Mouse (Mus musculus): ENCODE results near the gene Gtf2b. TPM values are rescaled to one million over a fixed set of nuclear protein-coding genes. Genes with fewer than 3 reads are reported as not detected.

Gtf2b gene
- total RNA-seq, 1 experiment from 2014 or later, result 166 TPM

DNA sequence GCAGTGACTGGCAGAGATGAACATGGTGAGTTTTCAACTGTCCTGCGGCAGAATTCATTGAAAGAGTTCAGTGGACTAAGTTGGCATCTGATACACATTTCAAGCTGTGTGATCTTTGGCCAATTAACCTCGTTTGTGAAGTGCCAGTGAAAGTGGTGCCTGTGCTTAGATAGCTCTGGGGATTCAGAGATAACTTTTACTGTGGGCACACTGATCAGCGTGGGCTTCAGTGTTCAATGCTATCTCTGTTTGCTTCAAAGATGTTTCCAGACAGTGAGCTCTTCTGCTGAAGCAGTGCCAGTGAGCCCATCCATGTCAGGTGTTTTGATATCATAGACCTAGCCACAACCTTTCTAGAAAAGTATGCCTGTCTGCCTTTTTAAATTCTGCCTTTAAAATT, 12.4 kb downstream of the Gtf2b start:
- no peak for ATAC-seq (replicated peaks in 1 of 2; ENCODE audit: insufficient read depth in 1 of 2, low FRiP score in 2 of 2, low TSS enrichment in 1 of 2, low read depth in 1 of 2, poor library complexity in 2 of 2, severe bottlenecking in 2 of 2)

DNA sequence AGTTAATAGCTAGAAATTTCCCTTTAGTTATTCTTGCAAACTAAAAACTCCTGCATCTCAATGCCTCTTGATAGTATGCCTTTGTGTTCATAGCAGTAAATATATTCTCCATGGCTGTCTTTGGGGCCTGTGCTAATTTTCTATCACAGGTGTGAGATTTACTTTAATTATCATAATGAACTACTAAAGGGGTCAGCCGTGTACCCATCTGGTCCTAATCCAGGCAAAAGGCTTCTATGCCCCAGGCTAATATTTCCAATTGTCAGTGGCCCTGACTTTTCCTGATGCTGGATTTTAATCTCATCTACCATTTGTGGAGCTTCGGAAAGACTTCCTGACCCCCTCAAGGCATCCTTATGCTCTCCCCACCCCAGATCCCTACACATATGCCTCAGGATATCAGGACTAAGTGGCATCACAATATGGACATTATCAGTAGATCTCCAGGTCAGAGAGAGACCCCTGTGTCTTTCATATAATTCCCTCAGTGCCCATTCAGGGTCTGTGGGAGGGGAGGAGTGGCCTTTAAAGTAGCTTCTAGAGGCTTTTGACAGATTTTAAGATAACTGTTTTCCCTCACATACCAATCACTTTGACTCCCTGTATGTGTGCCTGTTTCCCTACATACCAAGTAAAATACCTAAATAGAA, 21.7 kb downstream of the Gtf2b start:
- ATAC-seq (replicated peaks in 1 of 2; ENCODE audit: insufficient read depth in 1 of 2, low FRiP score in 2 of 2, low TSS enrichment in 1 of 2, low read depth in 1 of 2, poor library complexity in 2 of 2, severe bottlenecking in 2 of 2), result no peak

DNA sequence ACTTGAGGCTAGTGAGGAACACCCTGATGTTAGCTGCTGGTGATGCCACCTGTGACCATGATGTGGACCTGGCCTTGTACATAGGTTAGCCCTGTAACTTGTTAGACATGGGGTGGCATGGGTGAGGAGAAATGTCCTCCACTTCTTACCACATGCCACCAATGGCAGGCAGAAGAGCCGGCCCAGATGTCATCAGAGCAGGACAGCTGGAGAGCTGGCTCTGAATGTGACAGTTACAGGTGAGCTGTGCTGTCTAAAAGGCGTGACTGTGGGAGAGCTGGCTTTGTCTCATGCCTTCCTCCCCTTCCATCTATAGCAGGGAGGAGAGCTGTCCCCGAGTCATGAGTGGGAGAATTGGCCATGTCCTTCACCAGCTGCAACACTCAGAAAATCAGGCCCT, 30.7 kb downstream of the Gtf2b start:
- ATAC-seq (replicated peaks in 1 of 2; ENCODE audit: insufficient read depth in 1 of 2, low FRiP score in 2 of 2, low TSS enrichment in 1 of 2, low read depth in 1 of 2, poor library complexity in 2 of 2, severe bottlenecking in 2 of 2), result no peak

DNA sequence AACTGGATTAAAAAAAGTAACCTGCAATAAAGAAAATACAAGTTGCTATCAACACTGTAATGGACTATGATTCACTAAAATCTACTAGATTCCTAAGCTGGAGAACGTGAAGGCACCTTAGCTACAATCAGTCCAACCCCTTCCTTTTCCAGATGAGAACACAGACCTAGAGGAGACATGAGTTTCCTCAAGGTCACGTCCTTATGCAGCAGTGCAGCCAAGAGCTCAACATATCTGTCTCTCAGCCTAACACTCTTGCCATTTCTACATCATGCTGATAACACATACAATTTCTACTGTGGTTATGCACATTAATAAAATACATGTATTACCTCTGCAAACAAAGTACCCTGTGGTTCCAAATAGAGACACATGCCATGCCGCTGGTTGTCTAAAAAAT, 46.7 kb downstream of the Gtf2b start:
- ATAC-seq (replicated peaks in 1 of 2; ENCODE audit: insufficient read depth in 1 of 2, low FRiP score in 2 of 2, low TSS enrichment in 1 of 2, low read depth in 1 of 2, poor library complexity in 2 of 2, severe bottlenecking in 2 of 2), result no peak

DNA sequence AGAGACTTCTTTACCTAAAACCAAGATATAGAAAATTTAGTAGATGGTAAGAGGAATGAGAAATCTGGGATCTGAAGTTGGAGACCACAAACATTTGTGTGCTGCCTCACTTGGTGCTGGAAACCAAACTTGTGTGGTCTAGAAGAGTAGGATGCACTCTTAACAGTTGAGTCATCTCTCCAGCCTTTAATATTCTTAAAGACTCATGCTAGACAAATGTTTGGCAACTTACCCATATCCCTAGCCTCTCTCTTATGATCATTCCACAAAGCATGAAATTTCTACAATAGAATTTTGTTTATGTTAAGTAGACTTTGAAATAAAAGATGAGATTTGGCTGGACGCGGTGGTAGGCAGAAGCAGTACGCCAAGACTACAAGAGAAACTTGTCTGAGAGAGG, 52.7 kb downstream of the Gtf2b start:
- no peak for ATAC-seq (replicated peaks in 1 of 2; ENCODE audit: insufficient read depth in 1 of 2, low FRiP score in 2 of 2, low TSS enrichment in 1 of 2, low read depth in 1 of 2, poor library complexity in 2 of 2, severe bottlenecking in 2 of 2)

DNA sequence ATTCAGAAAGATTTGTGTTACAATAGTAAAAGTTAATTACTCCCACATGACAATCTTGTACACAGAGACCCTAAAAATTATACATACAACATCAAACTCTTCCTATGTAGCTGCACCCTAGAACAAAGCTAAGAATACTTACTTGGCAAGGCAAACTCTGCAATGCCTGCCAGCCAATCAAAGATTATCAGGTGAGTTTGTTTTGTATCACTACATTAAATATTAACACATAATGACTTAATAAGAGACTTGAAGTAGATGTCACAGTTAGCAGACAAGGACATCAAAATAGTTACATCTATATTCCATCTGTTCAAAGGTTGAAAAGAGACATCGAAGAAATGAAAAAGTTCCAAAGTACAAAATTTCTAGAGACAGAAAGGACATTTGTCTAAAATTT, 58.8 kb downstream of the Gtf2b start:
- ATAC-seq (replicated peaks in 1 of 2; ENCODE audit: insufficient read depth in 1 of 2, low FRiP score in 2 of 2, low TSS enrichment in 1 of 2, low read depth in 1 of 2, poor library complexity in 2 of 2, severe bottlenecking in 2 of 2), result no peak

DNA sequence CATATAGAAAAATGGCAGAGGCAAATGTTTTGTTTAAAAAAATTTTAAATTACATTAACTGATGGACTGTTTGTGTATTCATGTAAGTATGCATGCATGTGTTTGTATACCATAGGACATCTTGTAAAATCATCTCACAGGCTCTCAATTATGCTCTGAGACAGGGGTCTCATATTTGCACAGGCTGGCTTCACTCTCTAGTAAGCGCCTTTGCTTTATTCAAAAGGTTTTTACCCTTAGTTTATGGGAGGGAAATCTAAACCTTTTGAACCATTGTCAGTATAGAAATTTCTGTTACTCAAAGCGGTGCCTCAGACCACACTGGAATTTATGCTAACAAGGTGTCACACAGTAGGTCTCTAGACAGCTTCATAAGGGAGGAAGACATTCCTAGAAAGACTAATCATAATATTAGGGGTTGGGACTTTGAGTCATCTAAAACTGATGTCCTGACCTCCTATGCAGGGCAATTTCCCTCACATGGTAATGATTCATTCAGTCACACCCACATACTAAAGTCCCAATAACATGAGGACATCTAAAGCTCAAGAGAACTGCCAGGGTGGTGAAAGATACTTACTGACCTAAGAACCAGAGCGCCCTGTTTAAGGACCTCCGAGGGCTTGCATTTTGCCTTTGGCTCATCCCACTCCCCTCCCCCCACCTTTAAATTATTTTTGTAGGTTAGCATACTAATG, 61.8 kb downstream of the Gtf2b start:
- ATAC-seq (replicated peaks in 1 of 2; ENCODE audit: insufficient read depth in 1 of 2, low FRiP score in 2 of 2, low TSS enrichment in 1 of 2, low read depth in 1 of 2, poor library complexity in 2 of 2, severe bottlenecking in 2 of 2), result no peak

DNA sequence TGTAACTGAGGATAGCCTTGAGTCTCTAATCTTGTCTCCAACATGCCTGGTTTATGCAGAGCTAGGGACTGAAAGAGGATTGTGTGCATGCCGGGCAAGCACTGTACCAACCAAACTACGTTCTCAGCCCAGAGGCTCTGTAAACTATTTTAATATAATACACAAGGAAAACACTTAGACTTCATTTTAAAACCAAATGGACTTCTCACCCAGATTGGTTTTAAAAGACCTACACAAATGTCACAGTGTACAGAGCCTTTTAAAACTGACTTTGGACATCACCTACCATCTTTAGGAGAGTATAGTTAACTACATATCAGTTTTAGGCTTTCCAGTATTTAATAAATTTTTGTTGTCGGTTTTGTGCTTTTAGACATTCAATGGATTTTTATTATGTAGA, 68.1 kb downstream of the Gtf2b start:
- ATAC-seq (replicated peaks in 1 of 2; ENCODE audit: insufficient read depth in 1 of 2, low FRiP score in 2 of 2, low TSS enrichment in 1 of 2, low read depth in 1 of 2, poor library complexity in 2 of 2, severe bottlenecking in 2 of 2), result no peak

Other genes with a start within 250 kb of the Gtf2b start
- gene Gbp7, start 234.7 kb upstream of the Gtf2b start, total RNA-seq (2017), result 61.7 and 63.0 TPM in 2 replicates
- 47.9 and 55.3 TPM in 2 replicates for gene Gbp3, start 205.0 kb upstream of the Gtf2b start, total RNA-seq (2017)
- gene Gbp2b, start 170.2 kb upstream of the Gtf2b start, total RNA-seq (2017), result not detected in 2 replicates
- gene Gbp2, start 144.4 kb upstream of the Gtf2b start, total RNA-seq (2017), result 67.2 and 88.6 TPM in 2 replicates
- 21.3 and 25.3 TPM in 2 replicates for gene Kyat3, start 64.0 kb upstream of the Gtf2b start, total RNA-seq (2017)
- 68.0 and 90.6 TPM in 2 replicates for gene Pkn2, start 117.0 kb downstream of the Gtf2b start, total RNA-seq (2017)